Mouse (Mus musculus) midbrain, postnatal 0 days (tissue): ENCODE measurements at regions not wholly inside any gene's neighbourhood (a gene's known extent, or its start where the extent isn't known, plus 50 kb on each side); places are given as distances from the start of the nearest gene placed in this dataset.

Source experiments
- ATAC-seq: fragments of 200-750 bp; cut with Nextera tagmentation; 2 replicates; pipeline ENCODE4 v1.8.0; 2017; ENCODE audit warnings: moderate number of reproducible peaks, mild to moderate bottlenecking, moderate TSS enrichment, moderate library complexity; ENCODE audit not compliant: low FRiP score
- DNase-seq: peaks from one replicate; pipeline ENCODE4 v3.0.0-alpha.2; 2015; ENCODE audit warnings: low spot score
- H3K27ac ChIP-seq: fragments of 300-500 bp; sonication (generic); 2 replicates; pipeline ENCODE4 v1.5.1; 2014; ENCODE audit warnings: low read depth, mild to moderate bottlenecking, low read length, mixed read lengths
- H3K27me3 ChIP-seq: fragments of 300-500 bp; sonication (generic); 2 replicates; pipeline ENCODE4 v1.6.1; 2014; ENCODE audit warnings: low read length, control low read depth, mixed read lengths; ENCODE audit not compliant: insufficient read depth
- H3K36me3 ChIP-seq: fragments of 300-500 bp; sonication (generic); 2 replicates; pipeline ENCODE4 v1.6.1; 2014; ENCODE audit warnings: low read length, control low read depth, mixed read lengths; ENCODE audit not compliant: insufficient read depth
- H3K4me1 ChIP-seq: fragments of 300-500 bp; sonication (generic); 2 replicates; pipeline ENCODE4 v1.6.1; 2014; ENCODE audit warnings: mild to moderate bottlenecking, control low read depth, antibody characterized with exemption, low read length, mixed read lengths; ENCODE audit not compliant: insufficient read depth
- H3K4me2 ChIP-seq: fragments of 300-500 bp; sonication (generic); 2 replicates; pipeline ENCODE4 v1.6.1; 2014; ENCODE audit warnings: low read depth, mild to moderate bottlenecking, low read length, mixed read lengths; ENCODE audit not compliant: poor library complexity, severe bottlenecking
- H3K4me3 ChIP-seq: fragments of 300-500 bp; sonication (generic); 2 replicates; pipeline ENCODE4 v1.5.1; 2014; ENCODE audit warnings: low read depth, mild to moderate bottlenecking, low read length, moderate library complexity
- H3K9ac ChIP-seq: fragments of 300-500 bp; sonication (generic); replicated peaks from 2 replicates; pipeline ENCODE4 v1.6.1; 2014; ENCODE audit warnings: mild to moderate bottlenecking, low read length, moderate library complexity, mixed read lengths; ENCODE audit not compliant: poor library complexity, severe bottlenecking
- H3K9me3 ChIP-seq: fragments of 300-500 bp; sonication (generic); 2 replicates; pipeline ENCODE4 v1.6.1; 2016; ENCODE audit warnings: low read length, control low read depth
- CTCF ChIP-seq: IDR thresholded peaks from 2 replicates; pipeline ENCODE4 v1.5.1; 2016; ENCODE audit warnings: antibody characterized with exemption, mild to moderate bottlenecking
- whole genome bisulfite sequencing: fragments of 180-500 bp; shearing (Covaris S2); extraction: QIAGEN DNeasy Blood & Tissue Kit; methylation state at CpG from one replicate; pipeline ENCODE4 v1.1.7; 2014; 5-methylcytosine and 5-hydroxymethylcytosine counted together

GRCm38 (mm10) chr4:106255959-106256609, 59.9 kb upstream of the Usp24 start:
- H3K9ac ChIP-seq, result no peak overlapping the region
- no peak overlapping the region for H3K27ac ChIP-seq
- no peak overlapping the region for H3K4me3 ChIP-seq
- H3K9me3 ChIP-seq, result no peaks in the 10 kb centered on the region
- DNase-seq (peak; percentile 88), ATAC-seq (no peak)
- H3K27me3 ChIP-seq, result no peaks in the 10 kb centered on the region
- H3K4me1 ChIP-seq, result no peaks in the 10 kb centered on the region
- H3K36me3 ChIP-seq, result no peaks in the 10 kb centered on the region
- no peak overlapping the region for H3K4me2 ChIP-seq
- TF ChIP-seq CTCF, result no peak

DNA sequence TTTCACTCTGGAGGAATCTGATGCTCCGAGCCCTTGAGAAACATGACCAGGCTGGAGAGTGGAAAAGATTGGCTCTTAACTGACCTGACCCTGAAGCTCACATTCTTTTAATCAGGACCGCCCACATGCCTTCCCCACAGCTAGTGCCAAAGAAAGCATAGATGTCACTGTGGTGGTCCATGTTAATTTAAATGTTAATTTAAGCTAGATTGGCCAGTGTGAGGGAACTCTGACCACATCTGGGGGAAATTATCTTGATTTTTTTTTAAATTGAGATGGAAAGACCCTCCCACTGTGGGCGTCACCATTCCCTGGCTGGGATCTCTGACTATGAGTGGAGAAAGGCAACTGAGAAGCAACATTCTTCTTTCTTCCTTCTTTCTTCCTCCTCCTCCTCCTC, 54.6 kb upstream of the Usp24 start:
- H3K27ac ChIP-seq, result no peak overlapping the region
- H3K9ac ChIP-seq, result no peak overlapping the region
- TF ChIP-seq CTCF, result no peak
- no peak overlapping the region for H3K4me3 ChIP-seq
- WGBS, result 86% methylated on average over 3 of the region's 3 CpGs
- no peak overlapping the region for H3K4me2 ChIP-seq
- no peaks in the 10 kb centered on the region for H3K36me3 ChIP-seq
- no peaks in the 10 kb centered on the region for H3K9me3 ChIP-seq
- DNase-seq, result no peak
- no peaks in the 10 kb centered on the region for H3K4me1 ChIP-seq
- no peak for ATAC-seq
- no peaks in the 10 kb centered on the region for H3K27me3 ChIP-seq

- Histone ChIP-seq H3K9me3 (no peaks in the 10 kb centered on the region), H3K27ac (no peak overlapping the region), H3K4me3 (no peak overlapping the region), H3K4me1 (no peaks in the 10 kb centered on the region), H3K9ac (no peak overlapping the region), H3K27me3 (no peaks in the 10 kb centered on the region), H3K36me3 (no peaks in the 10 kb centered on the region), H3K4me2 (no peak overlapping the region)
- 52% methylated on average over 3 of the region's 3 CpGs for WGBS
- DNase-seq, result no peak
- TF ChIP-seq CTCF, result no peak
- ATAC-seq, result no peak
Observed at GRCm38 (mm10) chr4:106261901-106262560, 54.0 kb upstream of the Usp24 start.

- ATAC-seq, result no peak
- TF ChIP-seq CTCF, result no peak
Observed at GRCm38 (mm10) chr4:106262751-106263725, 53.0 kb upstream of the Usp24 start.

More at GRCm38 (mm10) chr4:106262751-106263725, 53.0 kb upstream of the Usp24 start:
- Histone ChIP-seq H3K4me3 (no peak overlapping the region), H3K4me2 (no peak overlapping the region), H3K4me1 (no peaks in the 10 kb centered on the region), H3K9ac (no peak overlapping the region), H3K9me3 (no peaks in the 10 kb centered on the region), H3K36me3 (no peaks in the 10 kb centered on the region), H3K27ac (peak overlapping the region; percentile 8; the same call in 1 of the 2 replicates), H3K27me3 (no peaks in the 10 kb centered on the region)
- DNase-seq, result no peak
- WGBS, result 70% methylated on average over 9 of the region's 9 CpGs
